Mouse (Mus musculus) heart, embryonic 11.5 days (tissue): Measurements from ENCODE around the gene Lonp2. TPM values are rescaled to one million over a fixed set of nuclear protein-coding genes. Genes with fewer than 3 reads are reported as not detected.
A peak's percentile ranks its signal among the peaks of the same experiment; 100 is the strongest.

Experiments used
- ATAC-seq: fragments of 200-750 bp; cut with Nextera tagmentation; replicated peaks from 2 replicates; pipeline ENCODE4 v1.8.0; 2017; ENCODE audit warnings: moderate library complexity; ENCODE audit not compliant: insufficient number of reproducible peaks, low FRiP score, low TSS enrichment
- H3K27ac ChIP-seq: fragments of 300-500 bp; sonication (generic); 2 replicates; pipeline ENCODE4 v1.5.1; 2014; ENCODE audit warnings: mild to moderate bottlenecking, low read depth, low read length
- H3K27me3 ChIP-seq: fragments of 300-500 bp; sonication (generic); 2 replicates; pipeline ENCODE4 v1.6.1; 2014; ENCODE audit warnings: mild to moderate bottlenecking, low read length, mixed read lengths; ENCODE audit not compliant: control insufficient read depth, insufficient read depth
- H3K36me3 ChIP-seq: fragments of 300-500 bp; sonication (generic); 2 replicates; pipeline ENCODE4 v1.6.1; 2014; ENCODE audit warnings: mild to moderate bottlenecking, low read length, moderate library complexity, mixed read lengths; ENCODE audit not compliant: control insufficient read depth, insufficient read depth
- H3K4me1 ChIP-seq: fragments of 300-500 bp; sonication (generic); 2 replicates; pipeline ENCODE4 v1.6.1; 2014; ENCODE audit warnings: low read length; ENCODE audit not compliant: control insufficient read depth, insufficient read depth
- H3K4me2 ChIP-seq: fragments of 300-500 bp; sonication (generic); 2 replicates; pipeline ENCODE4 v1.6.1; 2014; ENCODE audit warnings: mild to moderate bottlenecking, moderate library complexity
- H3K4me3 ChIP-seq: fragments of 300-500 bp; sonication (generic); 2 replicates; pipeline ENCODE4 v1.5.1; 2014; ENCODE audit warnings: low read depth, low read length
- H3K9ac ChIP-seq: fragments of 300-500 bp; sonication (generic); 2 replicates; pipeline ENCODE4 v1.6.1; 2014; ENCODE audit warnings: mild to moderate bottlenecking, low read depth, low read length, moderate library complexity
- H3K9me3 ChIP-seq: fragments of 300-500 bp; sonication (generic); replicated peaks from 2 replicates; pipeline ENCODE4 v1.6.1; 2016; ENCODE audit warnings: low read length; ENCODE audit not compliant: control insufficient read depth
- WGBS: fragments of 180-500 bp; shearing (Covaris S2); extraction: QIAGEN DNeasy Blood & Tissue Kit; methylation state at CpG from one replicate; pipeline ENCODE4 v1.1.7; 2014; ENCODE audit not compliant: insufficient replicate concordance; 5-methylcytosine and 5-hydroxymethylcytosine counted together
- polyA plus RNA-seq: library from polyadenylated mRNA; unstranded; fragments of >200 nt; fragmentation: Nextera tagmentation; extraction: Ambion mirVana; gene quantifications from 2 replicates; pipeline ENCODE4 v1.2.1, GENCODE M21; 2014

Lonp2 gene
- polyA plus RNA-seq, 1 experiment from 2014 or later = 53.2 TPM

DNA sequence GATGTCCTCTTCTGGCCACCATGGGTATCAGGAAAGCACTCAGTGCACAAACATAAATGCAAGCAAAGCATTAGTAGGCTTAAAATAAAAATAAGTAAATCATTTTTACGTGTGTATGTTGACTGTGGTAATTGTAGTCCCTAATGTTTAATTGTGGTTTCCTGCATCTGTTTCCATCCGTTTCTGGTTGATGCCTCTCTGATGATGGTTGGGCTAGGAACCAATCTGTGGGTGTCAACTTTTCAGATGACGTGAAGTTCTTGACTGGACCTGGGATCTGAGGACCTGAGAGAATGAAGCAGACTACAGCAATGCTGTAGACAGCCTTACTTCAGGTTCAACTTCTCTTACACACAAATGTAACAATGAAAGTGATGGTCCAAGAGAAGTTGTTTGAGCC is 19.2 kb upstream of the Lonp2 start:
- WGBS = 73% methylated on average over 3 of the region's 3 CpGs
- Histone ChIP-seq H3K4me3 (no peak overlapping the region), H3K9ac (no peak overlapping the region), H3K36me3 (no peaks in the 10 kb centered on the region), H3K27me3 (no peaks in the 10 kb centered on the region), H3K4me2 (no peak overlapping the region), H3K27ac (no peak overlapping the region), H3K4me1 (no peaks in the 10 kb centered on the region), H3K9me3 (no peaks in the 10 kb centered on the region)
- no peak for ATAC-seq

DNA sequence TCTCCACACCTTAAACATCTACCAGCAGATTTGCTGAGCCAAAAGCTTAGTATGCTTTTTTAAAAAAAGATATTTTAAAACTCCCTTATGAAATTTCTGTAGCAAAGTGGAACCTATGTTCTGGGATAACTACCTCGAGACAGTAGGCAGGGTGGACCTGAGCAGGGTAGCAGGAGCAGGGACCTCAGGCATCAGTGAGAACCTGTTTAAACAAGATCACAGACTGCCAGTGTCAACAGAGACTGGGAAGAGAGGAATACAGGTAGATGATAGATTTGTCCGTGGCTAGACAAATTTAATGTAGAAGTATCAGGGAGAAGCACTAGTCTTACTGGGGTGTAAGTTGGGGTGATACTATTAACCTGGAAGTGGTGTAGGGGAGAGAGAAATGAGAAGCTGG is 10.0 kb upstream of the Lonp2 start:
- H3K4me1 ChIP-seq = no peaks in the 10 kb centered on the region

DNA sequence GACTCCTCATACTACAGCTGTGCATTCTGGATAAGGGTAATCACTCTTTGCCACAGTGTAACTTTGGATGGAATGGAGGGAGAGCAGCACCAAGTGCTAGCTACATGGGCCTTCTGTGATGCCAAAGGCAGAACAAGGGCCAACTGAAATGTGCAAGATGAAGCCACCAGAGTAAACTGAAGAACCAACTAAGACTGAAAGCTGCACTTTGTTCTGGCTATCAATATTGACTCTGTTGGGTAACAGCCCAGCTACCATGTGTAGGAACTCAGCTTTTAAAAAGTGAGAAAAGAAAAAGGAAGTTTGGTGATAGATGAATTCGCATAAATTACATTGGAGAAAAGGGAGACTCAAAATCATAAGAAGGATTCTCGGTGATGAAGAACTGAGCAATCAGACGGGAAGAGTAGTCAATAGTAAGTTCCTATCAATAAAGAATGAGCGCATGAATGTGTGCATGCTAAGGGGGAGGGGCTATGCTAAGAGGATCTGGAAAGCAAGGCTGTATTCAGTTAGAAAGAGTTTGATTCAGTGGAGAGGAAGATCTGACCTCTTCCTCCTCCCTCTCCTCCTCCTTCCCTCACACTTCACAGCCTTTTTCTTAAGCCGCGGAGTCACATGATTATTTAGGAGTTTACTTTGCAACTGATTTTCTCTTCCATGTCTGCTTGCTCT is 8.6 kb upstream of the Lonp2 start:
- 80% methylated on average over 6 of the region's 6 CpGs for whole genome bisulfite sequencing
- ATAC-seq = no peak
- Histone ChIP-seq H3K27me3 (no peaks in the 10 kb centered on the region), H3K9ac (no peak overlapping the region), H3K4me2 (no peak overlapping the region), H3K4me1 (no peaks in the 10 kb centered on the region), H3K36me3 (no peaks in the 10 kb centered on the region), H3K4me3 (no peak overlapping the region), H3K9me3 (no peaks in the 10 kb centered on the region), H3K27ac (no peak overlapping the region)

More for the DNA sequence above, 10.0 kb upstream of the Lonp2 start:
- no peak overlapping the region for H3K4me3 ChIP-seq
- H3K27ac ChIP-seq = no peak overlapping the region
- H3K9me3 ChIP-seq = no peaks in the 10 kb centered on the region
- H3K9ac ChIP-seq = no peak overlapping the region
- WGBS = 73% methylated on average over 2 of the region's 2 CpGs
- no peak overlapping the region for H3K4me2 ChIP-seq
- ATAC-seq = no peak
- H3K36me3 ChIP-seq = no peaks in the 10 kb centered on the region
- H3K27me3 ChIP-seq = no peaks in the 10 kb centered on the region

DNA sequence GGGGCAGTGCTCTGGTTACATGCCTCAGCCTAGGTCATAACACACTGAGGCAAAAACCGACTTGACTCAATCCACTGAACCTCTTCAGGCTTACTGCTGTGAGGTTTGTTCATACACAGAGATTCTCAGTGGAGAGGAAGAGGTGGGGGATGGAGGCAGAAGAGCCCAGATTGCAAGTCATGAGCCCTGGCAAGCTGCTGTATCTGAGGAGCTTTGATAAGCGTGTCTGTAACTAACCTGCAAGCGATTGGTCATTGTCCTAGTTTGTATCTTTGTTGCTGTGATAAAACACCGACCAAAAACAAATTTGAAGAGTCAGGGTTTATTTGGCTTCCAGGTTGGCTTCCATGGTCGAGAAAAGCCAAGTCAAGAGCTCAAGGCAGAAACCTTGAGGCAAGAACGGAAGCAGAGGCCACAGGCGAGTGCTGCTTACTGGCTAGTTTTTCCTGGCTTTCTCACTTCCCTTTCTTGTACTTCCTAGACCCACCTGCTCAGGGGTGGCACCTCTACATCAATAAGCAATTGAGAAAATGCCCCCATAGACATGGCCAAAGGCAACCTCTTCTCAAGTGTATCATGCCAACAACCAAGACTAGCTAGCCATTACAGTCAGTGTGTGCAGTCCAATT is 6.0 kb upstream of the Lonp2 start:
- no peak overlapping the region for H3K9ac ChIP-seq
- H3K4me3 ChIP-seq = no peak overlapping the region
- no peak overlapping the region for H3K27ac ChIP-seq
- no peaks in the 10 kb centered on the region for H3K9me3 ChIP-seq
- no peak overlapping the region for H3K4me2 ChIP-seq
- no peaks in the 10 kb centered on the region for H3K4me1 ChIP-seq
- H3K36me3 ChIP-seq = no peaks in the 10 kb centered on the region
- no peaks in the 10 kb centered on the region for H3K27me3 ChIP-seq
- no peak for ATAC-seq
- 68% methylated on average over 7 of the region's 7 CpGs for WGBS

DNA sequence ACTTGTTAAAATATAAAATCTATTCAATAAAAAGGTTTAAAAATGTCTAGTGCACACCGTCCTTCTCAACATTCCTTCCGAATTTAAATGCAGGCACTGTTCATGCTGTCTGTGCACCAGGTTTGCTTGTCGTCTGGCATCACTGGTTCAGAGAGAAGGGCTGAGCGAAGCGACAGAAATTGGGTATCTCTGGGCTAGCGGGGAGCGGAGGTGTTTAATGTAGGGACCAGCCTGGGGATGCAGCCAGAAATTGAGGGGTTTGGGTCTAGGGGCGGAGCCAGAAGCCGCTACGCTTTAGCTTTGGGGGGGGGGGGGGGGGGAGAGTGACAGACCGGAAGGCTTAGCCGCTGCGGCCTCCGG is 312 bp upstream of the Lonp2 start:
- no peaks in the 10 kb centered on the region for H3K36me3 ChIP-seq
- 4% methylated on average over 12 of the region's 14 CpGs for WGBS
- H3K27ac ChIP-seq = peak overlapping the region; percentile 42
- H3K4me3 ChIP-seq = peak overlapping the region; percentile 85
- peak overlapping the region; percentile 82 for H3K4me2 ChIP-seq
- no peaks in the 10 kb centered on the region for H3K27me3 ChIP-seq
- peak overlapping the region; percentile 71 for H3K9ac ChIP-seq
- ATAC-seq = no peak
- peaks cover 5% of the 10 kb centered on the region for H3K4me1 ChIP-seq
- H3K9me3 ChIP-seq = no peaks in the 10 kb centered on the region

DNA sequence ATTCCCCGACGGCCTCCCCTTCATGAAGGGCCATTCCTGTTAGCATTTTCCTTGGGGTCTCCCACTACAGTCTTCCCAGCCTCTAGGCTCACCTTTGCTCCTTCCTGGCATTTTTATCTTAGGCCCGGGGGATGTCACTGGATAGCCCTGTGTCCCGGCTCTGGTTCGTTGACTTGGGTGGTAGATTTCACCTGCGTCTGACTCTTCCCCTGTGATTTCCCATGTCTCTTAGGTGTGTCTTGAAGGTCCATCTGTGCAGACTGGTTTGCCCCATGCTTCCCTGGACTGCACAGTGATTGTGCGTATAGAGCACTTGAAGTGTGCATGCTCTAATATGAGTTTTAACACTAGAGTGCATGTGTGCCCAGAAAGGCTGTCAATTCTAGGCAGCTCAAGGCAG is 1.1 kb downstream of the Lonp2 start:
- 37% methylated on average over 7 of the region's 7 CpGs for WGBS
- no peaks in the 10 kb centered on the region for H3K9me3 ChIP-seq
- H3K4me3 ChIP-seq = peak overlapping the region; percentile 85
- H3K9ac ChIP-seq = peak overlapping the region; percentile 64
- H3K27ac ChIP-seq = no peak overlapping the region
- no peaks in the 10 kb centered on the region for H3K36me3 ChIP-seq
- H3K4me2 ChIP-seq = peak overlapping the region; percentile 82
- H3K27me3 ChIP-seq = no peaks in the 10 kb centered on the region
- H3K4me1 ChIP-seq = peaks cover 8% of the 10 kb centered on the region
- no peak for ATAC-seq

DNA sequence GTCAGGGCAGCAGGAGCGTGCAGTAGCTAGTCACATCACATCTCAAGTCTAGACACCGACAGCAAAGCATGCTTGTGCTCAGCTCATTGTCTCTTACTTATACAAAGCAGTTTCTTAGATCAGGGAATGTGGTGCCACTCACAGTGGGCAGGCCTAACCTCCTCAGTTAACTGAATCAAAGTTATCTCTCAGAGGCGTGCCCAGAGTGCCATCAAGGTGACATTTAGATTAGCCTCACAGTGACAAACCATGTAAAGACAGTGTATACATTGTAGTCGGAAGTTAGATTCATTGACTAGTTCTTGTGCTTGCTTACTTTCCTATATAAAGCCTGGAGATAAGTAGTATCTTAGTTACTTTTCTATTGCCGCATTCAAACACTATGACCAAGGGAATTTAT is 6.4 kb downstream of the Lonp2 start:
- Histone ChIP-seq H3K27me3 (no peaks in the 10 kb centered on the region), H3K4me2 (no peak overlapping the region), H3K36me3 (peaks cover 7% of the 10 kb centered on the region; the same call in 1 of the 2 replicates), H3K4me3 (no peak overlapping the region), H3K27ac (no peak overlapping the region), H3K4me1 (peaks cover 6% of the 10 kb centered on the region), H3K9me3 (no peaks in the 10 kb centered on the region), H3K9ac (no peak overlapping the region)
- 67% methylated on average over 5 of the region's 5 CpGs for WGBS
- ATAC-seq = no peak

DNA sequence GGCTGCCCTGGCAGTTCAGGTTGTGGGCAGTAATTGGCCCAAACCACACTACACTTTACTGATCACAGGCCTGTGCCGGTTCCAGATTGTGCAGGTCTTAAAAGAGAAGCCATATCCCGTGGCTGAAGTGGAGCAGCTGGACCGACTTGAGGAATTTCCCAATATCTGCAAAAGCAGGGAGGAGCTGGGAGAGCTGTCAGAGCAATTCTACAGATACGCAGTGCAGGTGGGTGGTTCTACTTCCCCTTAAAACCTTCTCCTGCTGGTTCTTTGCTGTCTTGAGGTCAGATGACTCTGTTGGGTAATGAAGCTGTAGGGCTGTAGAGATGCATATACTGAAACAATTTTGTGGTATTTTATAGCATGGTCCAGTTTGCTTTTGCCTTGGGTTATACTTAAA is 7.6 kb downstream of the Lonp2 start:
- Histone ChIP-seq H3K36me3 (peaks cover 8% of the 10 kb centered on the region; the same call in 1 of the 2 replicates), H3K4me2 (no peak overlapping the region), H3K9me3 (no peaks in the 10 kb centered on the region), H3K27me3 (no peaks in the 10 kb centered on the region), H3K4me3 (no peak overlapping the region), H3K4me1 (peaks cover 5% of the 10 kb centered on the region; the same call in 1 of the 2 replicates), H3K9ac (no peak overlapping the region), H3K27ac (no peak overlapping the region)
- WGBS = 72% methylated on average over 4 of the region's 4 CpGs
- ATAC-seq = no peak

DNA sequence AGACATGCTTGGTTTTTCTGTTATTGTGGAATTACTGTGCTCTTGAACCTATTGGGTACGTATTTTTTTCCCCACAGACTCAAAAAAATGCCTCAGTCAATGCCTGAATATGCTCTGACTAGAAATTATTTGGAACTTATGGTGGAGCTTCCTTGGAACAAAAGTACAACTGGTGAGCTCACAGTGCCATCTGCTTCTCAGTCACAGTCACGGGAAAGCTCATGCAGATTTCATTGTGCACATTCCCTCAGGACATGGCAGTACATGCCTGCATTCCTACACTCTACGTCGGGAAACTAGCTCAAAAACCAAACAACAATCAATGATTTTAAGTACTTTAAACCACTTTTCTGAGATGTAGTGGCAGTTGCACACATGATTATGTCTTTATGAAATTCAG is 14.0 kb downstream of the Lonp2 start:
- no peak overlapping the region for H3K27ac ChIP-seq
- no peaks in the 10 kb centered on the region for H3K4me1 ChIP-seq
- H3K27me3 ChIP-seq = no peaks in the 10 kb centered on the region
- no peak overlapping the region for H3K9ac ChIP-seq
- WGBS = 90% methylated on average over 4 of the region's 4 CpGs
- H3K36me3 ChIP-seq = peaks cover 22% of the 10 kb centered on the region; the same call in 1 of the 2 replicates
- no peak overlapping the region for H3K4me2 ChIP-seq
- no peak for ATAC-seq
- H3K4me3 ChIP-seq = no peak overlapping the region
- no peaks in the 10 kb centered on the region for H3K9me3 ChIP-seq
